Mouse (Mus musculus): ENCODE measurements around the gene Slc12a7.

DNA sequence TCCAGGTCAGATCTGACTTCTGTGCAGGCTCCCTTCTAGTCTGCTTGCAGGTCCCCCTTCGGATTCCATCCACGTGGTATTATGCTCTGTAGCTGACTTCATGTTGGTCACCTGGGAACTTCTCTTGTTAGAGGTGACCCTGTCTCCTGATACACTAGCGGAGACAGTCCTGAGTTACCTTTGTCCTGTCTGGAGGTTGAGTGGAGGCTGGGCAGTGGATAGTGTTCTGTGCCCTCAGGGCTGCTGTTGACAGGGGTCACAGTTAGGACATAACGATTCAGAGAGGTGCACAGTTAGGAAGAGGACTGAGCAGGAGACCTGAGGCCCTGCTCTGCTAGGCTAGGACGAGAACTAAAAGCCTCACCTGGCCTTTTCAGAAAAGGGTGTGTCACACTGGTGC is 34.9 kb downstream of the Slc12a7 start:
- TF ChIP-seq POLR2A (IDR thresholded peaks at IDR 0.05; ENCODE audit: extremely low read depth, insufficient read depth, low read length) (no peak), CTCF (IDR thresholded peaks at IDR 0.05; ENCODE audit: extremely low read depth, insufficient read depth, low read length) (no peak)
